Mouse (Mus musculus) intestine, embryonic 15.5 days (tissue): ENCODE results near the gene Ptpre. TPM values are rescaled to one million over a fixed set of nuclear protein-coding genes. Genes with fewer than 3 reads are reported as not detected.
"Not testable (repeated sequence)": the region's sequence is repeated elsewhere in the genome, so short reads cannot be mapped to it uniquely, and the experiment has no call there.

Source experiments
- ATAC-seq: fragments of 200-750 bp; cut with Nextera tagmentation; 2 replicates; pipeline ENCODE4 v1.8.0; 2017; ENCODE audit warnings: moderate TSS enrichment, moderate library complexity
- H3K27ac ChIP-seq: fragments of 300-500 bp; sonication (generic); 2 replicates; pipeline ENCODE4 v1.5.1; 2015; ENCODE audit warnings: mild to moderate bottlenecking, inconsistent platforms
- H3K27me3 ChIP-seq: fragments of 300-500 bp; sonication (generic); replicated peaks from 2 replicates; pipeline ENCODE4 v1.6.1; 2015; ENCODE audit warnings: inconsistent platforms
- H3K36me3 ChIP-seq: fragments of 300-500 bp; sonication (generic); 2 replicates; pipeline ENCODE4 v1.6.1; 2015; ENCODE audit warnings: inconsistent platforms
- H3K4me1 ChIP-seq: fragments of 300-500 bp; sonication (generic); replicated peaks from 2 replicates; pipeline ENCODE4 v1.6.1; 2015; ENCODE audit warnings: inconsistent platforms
- H3K4me2 ChIP-seq: fragments of 300-500 bp; sonication (generic); replicated peaks from 2 replicates; pipeline ENCODE4 v1.6.1; 2015; ENCODE audit warnings: mild to moderate bottlenecking, inconsistent platforms
- H3K4me3 ChIP-seq: fragments of 300-500 bp; sonication (generic); replicated peaks from 2 replicates; pipeline ENCODE4 v1.5.1; 2015; ENCODE audit warnings: inconsistent platforms
- H3K9ac ChIP-seq: fragments of 300-500 bp; sonication (generic); 2 replicates; pipeline ENCODE4 v1.6.1; 2015; ENCODE audit warnings: inconsistent platforms
- H3K9me3 ChIP-seq: fragments of 300-500 bp; sonication (generic); 2 replicates; pipeline ENCODE4 v1.6.1; 2016; ENCODE audit warnings: inconsistent platforms
- WGBS: fragments of 180-500 bp; shearing (Covaris S2); methylation state at CpG from one replicate; pipeline ENCODE4 v1.1.7; 2015; 5-methylcytosine and 5-hydroxymethylcytosine counted together
- polyA plus RNA-seq: library from polyadenylated mRNA; unstranded; fragments of >200 nt; fragmentation: Nextera tagmentation; extraction: Ambion mirVana; gene quantifications from 2 replicates; pipeline ENCODE4 v1.2.1, GENCODE M21; 2015

Gene Ptpre
- polyA plus RNA-seq, 1 experiment from 2014 or later, result 2.6 TPM

DNA sequence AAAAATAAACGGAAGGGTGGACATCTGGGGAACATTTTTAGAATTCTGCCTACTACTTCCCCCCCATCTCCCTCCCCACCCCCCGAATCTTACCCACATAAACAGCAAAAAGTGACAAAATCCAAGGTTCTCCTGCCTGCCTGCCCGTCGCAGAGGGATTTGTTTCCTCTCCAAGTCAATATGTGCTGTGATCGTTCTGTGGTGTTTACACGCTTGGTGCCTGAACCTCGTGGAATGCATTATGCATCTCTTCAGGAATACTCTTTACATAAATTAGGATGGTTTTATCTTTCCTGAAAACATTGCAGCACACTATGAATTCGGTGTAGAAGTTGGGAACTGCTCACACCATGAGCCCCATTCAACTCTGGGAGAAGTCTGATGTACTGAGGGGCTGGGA lies 26.7 kb downstream of the Ptpre start:
- 72% methylated on average over 8 of the region's 8 CpGs for whole genome bisulfite sequencing
- Histone ChIP-seq H3K4me3 (no peak overlapping the region), H3K9me3 (no peaks in the 10 kb centered on the region), H3K27ac (no peak overlapping the region), H3K4me1 (no peaks in the 10 kb centered on the region), H3K4me2 (no peak overlapping the region), H3K9ac (no peak overlapping the region), H3K36me3 (no peaks in the 10 kb centered on the region), H3K27me3 (no peaks in the 10 kb centered on the region)
- ATAC-seq, result no peak

DNA sequence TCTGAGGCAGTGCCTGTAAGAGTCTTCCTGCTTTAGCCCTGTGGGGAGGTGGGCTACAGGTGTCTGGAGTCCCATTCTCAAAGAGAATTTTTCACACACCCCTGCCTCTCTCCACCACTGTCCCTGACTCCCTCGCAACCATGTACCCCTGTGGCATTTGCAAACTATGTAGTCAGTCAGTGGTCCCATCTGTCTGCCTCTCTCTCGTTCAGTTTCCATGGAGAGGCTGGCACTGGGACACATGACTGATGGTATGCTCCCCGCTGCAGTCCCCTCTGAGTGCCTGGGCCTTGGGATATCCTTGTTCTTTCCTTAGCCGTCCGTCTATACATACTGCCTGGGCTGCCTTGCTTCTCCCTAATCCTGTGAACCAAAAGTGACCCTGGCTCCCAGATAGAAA lies 28.7 kb downstream of the Ptpre start:
- H3K27me3 ChIP-seq, result no peaks in the 10 kb centered on the region
- 82% methylated on average over 5 of the region's 5 CpGs for WGBS
- ATAC-seq, result no peak
- no peaks in the 10 kb centered on the region for H3K9me3 ChIP-seq
- no peak overlapping the region for H3K4me2 ChIP-seq
- H3K36me3 ChIP-seq, result no peaks in the 10 kb centered on the region
- no peak overlapping the region for H3K4me3 ChIP-seq
- no peak overlapping the region for H3K27ac ChIP-seq
- no peak overlapping the region for H3K9ac ChIP-seq
- no peaks in the 10 kb centered on the region for H3K4me1 ChIP-seq

DNA sequence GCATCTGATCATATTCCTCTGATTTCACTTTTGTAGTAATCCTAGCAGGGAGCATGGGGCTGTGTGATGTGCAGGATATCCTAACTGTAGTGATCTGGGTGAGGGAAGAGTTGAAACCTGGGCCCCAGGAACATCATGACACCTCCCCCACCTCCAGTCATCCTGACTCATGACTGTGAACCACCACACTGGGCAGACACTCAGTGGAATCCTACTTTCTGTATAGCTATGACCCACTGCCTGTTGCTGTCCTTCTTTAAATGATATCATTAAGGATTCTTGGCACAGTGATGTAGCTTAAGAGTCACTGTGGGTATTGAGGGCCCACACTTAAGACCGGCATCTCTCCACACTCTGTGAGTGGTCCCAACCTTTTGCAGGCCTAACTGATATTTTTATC lies 30.3 kb downstream of the Ptpre start:
- WGBS, result 76% methylated on average over 1 of the region's 1 CpGs
- no peak for ATAC-seq
- H3K4me2 ChIP-seq, result no peak overlapping the region
- no peaks in the 10 kb centered on the region for H3K36me3 ChIP-seq
- H3K4me3 ChIP-seq, result no peak overlapping the region
- H3K27me3 ChIP-seq, result no peaks in the 10 kb centered on the region
- H3K9me3 ChIP-seq, result no peaks in the 10 kb centered on the region
- no peak overlapping the region for H3K27ac ChIP-seq
- H3K4me1 ChIP-seq, result 0 out of 2 replicates have a peak, but pooled peaks cover 5% of the 10 kb centered on the region
- no peak overlapping the region for H3K9ac ChIP-seq

DNA sequence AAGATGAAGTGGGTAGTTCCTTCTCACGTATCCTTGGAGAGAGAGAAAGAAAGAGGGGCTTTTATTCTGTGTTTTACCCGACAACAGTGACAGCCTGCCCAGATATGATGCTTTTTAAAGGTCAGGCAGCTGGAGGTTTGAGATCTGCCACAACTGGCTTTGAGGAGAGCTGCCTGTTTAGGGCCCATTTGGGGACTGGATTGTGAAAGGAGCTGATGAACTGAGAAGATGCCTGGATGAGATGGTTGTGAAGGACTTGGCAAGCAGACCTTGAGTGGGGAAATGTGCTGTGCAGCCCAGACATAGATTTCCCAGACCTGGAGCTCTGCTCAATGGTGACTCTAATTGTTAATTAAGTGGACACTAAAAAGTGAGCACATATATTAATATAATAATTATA lies 31.3 kb downstream of the Ptpre start:
- Histone ChIP-seq H3K9me3 (no peaks in the 10 kb centered on the region), H3K27me3 (no peaks in the 10 kb centered on the region), H3K4me2 (no peak overlapping the region), H3K9ac (no peak overlapping the region), H3K36me3 (no peaks in the 10 kb centered on the region), H3K27ac (no peak overlapping the region), H3K4me1 (0 out of 2 replicates have a peak, but pooled peaks cover 5% of the 10 kb centered on the region), H3K4me3 (no peak overlapping the region)
- ATAC-seq, result no peak
- WGBS, result 69% methylated on average over 2 of the region's 2 CpGs

DNA sequence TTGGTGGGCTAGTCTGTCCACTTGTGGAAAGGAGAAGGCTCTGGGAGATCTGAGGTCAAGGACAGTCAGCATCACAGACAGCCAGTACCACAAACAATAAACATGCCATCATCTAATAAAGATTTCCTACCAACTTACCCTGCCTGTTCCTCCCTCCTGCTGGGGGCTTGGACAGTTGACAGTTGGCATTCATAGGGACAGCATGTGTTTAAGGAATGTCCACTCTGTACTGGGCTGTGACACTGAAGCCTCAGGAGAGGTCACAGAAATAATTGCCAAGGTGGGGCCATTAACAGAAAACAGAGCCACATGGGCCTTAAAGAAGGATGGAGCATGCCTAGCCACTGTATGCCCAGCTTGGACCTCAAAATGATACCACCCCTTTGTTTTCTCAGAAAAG lies 34.1 kb downstream of the Ptpre start:
- H3K4me1 ChIP-seq, result 0 out of 2 replicates have a peak, but pooled peaks cover 5% of the 10 kb centered on the region
- H3K36me3 ChIP-seq, result no peaks in the 10 kb centered on the region
- no peak overlapping the region for H3K9ac ChIP-seq
- no peak for ATAC-seq
- H3K4me2 ChIP-seq, result no peak overlapping the region
- H3K4me3 ChIP-seq, result no peak overlapping the region
- H3K27me3 ChIP-seq, result no peaks in the 10 kb centered on the region
- no peaks in the 10 kb centered on the region for H3K9me3 ChIP-seq
- H3K27ac ChIP-seq, result no peak overlapping the region

DNA sequence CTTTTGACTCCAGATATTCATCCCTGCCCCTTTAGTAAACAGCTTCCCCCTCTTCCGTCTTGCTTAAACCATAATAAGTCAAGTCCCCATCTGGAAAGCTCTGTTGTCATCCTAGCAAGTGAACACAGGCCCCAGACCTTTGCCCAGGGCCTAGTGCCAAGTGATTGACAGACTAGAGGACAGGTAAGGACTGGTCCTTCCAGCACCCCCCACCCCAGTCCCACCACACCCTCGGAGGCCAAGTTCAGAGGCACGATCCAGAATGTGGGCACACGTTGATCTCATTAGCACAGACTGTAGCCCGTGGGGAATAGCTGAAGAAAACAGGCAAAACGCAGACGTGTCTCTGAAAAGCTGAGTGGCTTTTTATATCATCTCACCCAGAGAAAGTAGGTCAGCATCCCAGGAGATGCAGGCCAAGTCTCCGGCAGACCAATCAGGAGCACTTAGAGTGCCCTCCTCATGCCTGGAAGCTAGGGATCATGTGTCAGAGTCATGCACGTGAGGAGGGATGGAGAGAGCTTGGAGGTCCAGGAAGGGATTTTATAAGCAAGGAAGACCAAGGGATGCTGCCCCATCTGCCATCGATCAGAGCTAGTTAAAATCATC lies 34.8 kb downstream of the Ptpre start:
- no peak overlapping the region for H3K4me2 ChIP-seq
- peak; percentile 41; the same call in 1 of the 2 replicates for ATAC-seq
- H3K4me1 ChIP-seq, result 0 out of 2 replicates have a peak, but pooled peaks cover 5% of the 10 kb centered on the region
- H3K9me3 ChIP-seq, result no peaks in the 10 kb centered on the region
- H3K9ac ChIP-seq, result no peak overlapping the region
- no peaks in the 10 kb centered on the region for H3K27me3 ChIP-seq
- H3K27ac ChIP-seq, result no peak overlapping the region
- no peaks in the 10 kb centered on the region for H3K36me3 ChIP-seq
- H3K4me3 ChIP-seq, result no peak overlapping the region
- 36% methylated on average over 10 of the region's 10 CpGs for WGBS

DNA sequence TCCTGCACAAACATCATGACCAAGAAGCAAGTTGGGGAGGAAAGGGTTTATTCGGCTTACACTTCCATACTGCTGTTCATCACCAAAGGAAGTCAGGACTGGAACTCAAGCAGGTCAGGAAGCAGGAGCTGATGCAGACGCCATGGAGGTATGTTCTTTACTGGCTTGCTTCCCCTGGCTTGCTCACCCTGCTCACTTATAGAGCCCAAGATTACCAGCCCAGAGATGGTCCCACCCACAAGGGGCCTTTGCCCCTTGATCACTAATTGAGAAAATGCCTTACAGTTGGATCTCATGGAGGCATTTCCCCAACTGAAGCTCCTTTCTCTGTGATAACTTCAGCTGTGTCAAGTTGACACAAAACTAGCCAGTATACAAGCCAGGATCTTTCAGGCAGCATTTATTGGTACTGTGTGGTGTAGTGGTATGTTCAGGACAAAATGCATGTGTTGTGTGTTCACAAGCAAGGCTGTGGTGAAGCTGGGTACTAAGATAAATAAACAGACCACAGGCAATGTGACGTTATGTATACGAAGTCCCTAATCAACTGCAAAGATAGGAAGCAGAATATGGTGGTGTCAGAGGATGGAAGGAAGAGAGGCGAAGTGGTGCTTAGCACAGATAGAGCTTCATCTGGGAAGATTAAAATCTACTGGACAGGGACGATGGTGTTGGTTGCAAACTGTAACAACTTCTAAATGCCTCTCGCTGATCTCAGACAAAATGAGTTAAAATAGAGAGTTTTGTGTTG lies 38.2 kb downstream of the Ptpre start:
- not testable (repeated sequence) for ATAC-seq, H3K4me2 ChIP-seq, H3K36me3 ChIP-seq, H3K9me3 ChIP-seq, H3K4me3 ChIP-seq, H3K9ac ChIP-seq, H3K4me1 ChIP-seq, H3K27ac ChIP-seq, H3K27me3 ChIP-seq
- WGBS, result 68% methylated on average over 7 of the region's 7 CpGs

DNA sequence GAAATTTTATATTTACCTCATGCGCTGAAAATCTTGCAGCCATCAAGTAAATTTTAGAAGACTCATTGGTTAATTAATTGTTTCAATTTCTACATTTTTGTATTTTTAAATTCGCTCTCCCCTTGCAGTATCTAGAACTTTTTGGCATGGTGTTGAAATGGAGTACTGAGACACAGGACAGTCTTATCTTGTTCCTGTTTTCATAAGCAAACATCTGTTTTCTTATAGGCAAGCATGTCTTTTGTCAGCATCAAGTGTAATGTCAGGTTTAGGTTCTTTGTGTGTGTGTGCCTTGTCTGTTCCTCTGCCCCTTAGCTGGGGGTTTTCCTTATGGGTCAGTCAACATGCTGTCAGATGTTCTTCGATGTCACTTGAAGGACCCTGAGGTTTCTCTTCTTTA lies 39.0 kb downstream of the Ptpre start:
- H3K4me3 ChIP-seq, result no peak overlapping the region
- no peak overlapping the region for H3K27ac ChIP-seq
- no peak overlapping the region for H3K9ac ChIP-seq
- no peak for ATAC-seq
- no peaks in the 10 kb centered on the region for H3K36me3 ChIP-seq
- 0 out of 2 replicates have a peak, but pooled peaks cover 5% of the 10 kb centered on the region for H3K4me1 ChIP-seq
- no peak overlapping the region for H3K4me2 ChIP-seq
- WGBS, result 90% methylated on average over 3 of the region's 3 CpGs
- no peaks in the 10 kb centered on the region for H3K9me3 ChIP-seq
- no peaks in the 10 kb centered on the region for H3K27me3 ChIP-seq

DNA sequence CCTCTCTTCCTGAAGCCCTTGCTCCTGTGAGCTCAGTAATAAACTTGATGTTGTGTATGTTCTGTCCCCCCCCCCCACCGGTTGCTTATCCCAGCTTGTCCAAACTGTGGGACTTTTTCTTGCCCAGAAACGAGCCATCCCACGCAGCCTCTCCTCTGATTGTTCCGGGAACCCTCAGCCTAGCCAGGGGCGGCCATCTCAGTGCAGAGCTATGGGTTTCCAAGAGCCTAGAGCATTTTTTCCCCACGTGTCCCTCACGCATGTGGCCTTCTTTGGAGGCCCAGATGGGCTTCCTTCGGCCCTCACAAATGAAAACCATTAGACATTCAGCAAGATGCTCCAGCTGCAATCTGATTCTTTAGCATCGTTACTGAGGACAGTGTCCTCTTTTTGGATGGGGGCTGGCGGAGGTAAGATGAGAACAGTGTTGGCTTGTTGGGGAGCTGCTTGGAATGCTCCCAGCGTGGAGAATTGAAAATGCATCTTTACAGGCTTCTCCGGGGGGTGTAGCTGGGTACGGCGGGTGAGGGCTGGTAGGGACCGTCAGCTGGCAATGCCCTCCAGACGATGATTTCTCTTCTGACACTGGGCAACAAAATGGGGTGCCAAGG lies 41.5 kb downstream of the Ptpre start:
- WGBS, result 78% methylated on average over 16 of the region's 16 CpGs
- H3K36me3 ChIP-seq, result no peaks in the 10 kb centered on the region
- no peaks in the 10 kb centered on the region for H3K9me3 ChIP-seq

DNA sequence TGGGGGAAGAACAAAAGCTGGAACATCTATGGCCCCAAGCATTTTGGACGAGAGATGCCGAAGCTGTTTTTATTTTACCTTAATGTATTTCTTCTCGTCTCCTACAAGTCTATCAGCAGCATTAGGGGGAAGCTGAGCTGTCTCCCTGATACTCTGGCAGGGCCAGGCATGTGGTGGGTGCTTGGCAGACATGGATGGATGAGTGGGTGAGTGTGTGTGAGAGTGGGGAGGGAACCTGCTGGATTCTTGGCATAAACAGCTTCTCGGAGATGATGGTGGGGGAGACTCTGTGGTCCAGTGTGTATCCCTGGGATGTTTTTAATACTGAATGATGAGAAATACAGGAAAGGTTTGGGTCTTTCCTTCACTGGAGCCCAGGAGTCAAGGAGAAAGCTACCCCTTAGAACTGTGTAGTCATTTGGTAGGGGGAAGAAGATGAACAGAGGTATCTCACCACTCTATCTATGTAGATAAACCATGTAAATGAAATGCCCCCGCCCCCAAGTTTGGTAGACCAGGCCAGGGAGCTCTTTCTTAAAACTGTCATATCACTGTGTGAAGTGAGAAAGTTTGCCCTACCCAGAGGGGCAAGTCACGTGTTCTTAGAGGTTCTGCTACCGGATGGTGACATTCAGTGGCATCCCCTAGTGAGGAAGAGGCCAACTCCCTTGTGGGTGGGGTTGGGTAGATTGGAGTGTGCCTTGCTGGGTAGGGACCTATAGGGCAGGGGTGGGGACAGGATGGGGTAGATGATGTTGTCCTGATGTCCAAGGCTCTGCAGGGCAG lies 43.2 kb downstream of the Ptpre start:
- H3K27ac ChIP-seq, result no peak overlapping the region
- no peaks in the 10 kb centered on the region for H3K36me3 ChIP-seq
- H3K27me3 ChIP-seq, result no peaks in the 10 kb centered on the region
- ATAC-seq, result no peak
- no peak overlapping the region for H3K9ac ChIP-seq
- no peak overlapping the region for H3K4me3 ChIP-seq
- no peaks in the 10 kb centered on the region for H3K9me3 ChIP-seq
- no peak overlapping the region for H3K4me2 ChIP-seq
- H3K4me1 ChIP-seq, result no peaks in the 10 kb centered on the region
- WGBS, result 73% methylated on average over 7 of the region's 7 CpGs

More for the DNA sequence above, 41.5 kb downstream of the Ptpre start:
- no peaks in the 10 kb centered on the region for H3K4me1 ChIP-seq
- H3K27me3 ChIP-seq, result no peaks in the 10 kb centered on the region
- no peak overlapping the region for H3K4me2 ChIP-seq
- H3K9ac ChIP-seq, result no peak overlapping the region
- no peak overlapping the region for H3K4me3 ChIP-seq
- H3K27ac ChIP-seq, result no peak overlapping the region
- no peak for ATAC-seq

DNA sequence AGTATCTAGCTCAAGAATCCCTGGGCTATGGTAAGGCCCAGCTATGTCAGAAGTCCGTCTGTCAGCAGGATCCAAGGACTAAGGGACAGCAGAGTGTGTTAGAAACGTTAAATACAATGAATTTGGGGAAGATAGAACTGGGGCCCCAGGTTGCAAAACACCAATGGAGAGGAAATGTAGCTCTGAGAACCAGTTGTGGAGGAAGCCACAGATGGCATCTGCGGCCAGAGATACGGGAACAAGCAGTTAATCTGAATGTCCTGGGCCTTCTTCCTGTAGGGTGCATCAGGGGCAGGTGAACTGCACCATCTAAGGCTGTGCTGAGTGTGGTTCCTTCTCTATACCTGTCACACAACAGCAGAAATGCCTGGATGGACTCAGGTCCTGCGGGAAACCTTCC lies 43.8 kb downstream of the Ptpre start:
- no peak overlapping the region for H3K9ac ChIP-seq
- no peaks in the 10 kb centered on the region for H3K4me1 ChIP-seq
- H3K36me3 ChIP-seq, result no peaks in the 10 kb centered on the region
- no peak overlapping the region for H3K27ac ChIP-seq
- WGBS, result 74% methylated on average over 5 of the region's 5 CpGs
- ATAC-seq, result no peak
- H3K4me2 ChIP-seq, result no peak overlapping the region
- no peaks in the 10 kb centered on the region for H3K27me3 ChIP-seq
- H3K9me3 ChIP-seq, result no peaks in the 10 kb centered on the region
- H3K4me3 ChIP-seq, result no peak overlapping the region

DNA sequence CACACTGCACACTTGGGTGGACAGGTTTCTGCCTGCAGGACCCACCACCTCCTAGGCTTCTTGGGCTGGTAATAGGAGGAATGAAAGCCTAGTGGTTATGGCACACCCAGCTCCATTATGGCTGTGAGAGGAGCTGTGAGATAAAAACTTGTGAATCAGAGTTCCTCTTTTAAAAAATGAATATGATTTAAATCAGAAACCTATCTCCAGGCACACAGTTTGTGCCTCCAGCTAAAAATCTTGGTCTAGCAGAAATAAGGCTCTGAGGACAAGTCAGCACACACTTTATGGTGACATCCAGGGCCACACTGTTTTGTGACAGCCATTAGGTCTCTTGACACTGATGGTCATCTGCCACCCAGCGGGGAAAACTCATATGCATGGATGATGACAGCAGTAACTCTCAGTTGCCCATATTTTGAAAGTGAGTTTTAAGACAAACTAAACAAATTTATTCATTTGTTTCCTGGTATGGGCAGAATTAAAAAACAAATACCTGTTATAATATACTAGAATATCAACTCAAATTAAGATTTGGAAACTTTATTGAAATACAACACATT lies 47.9 kb downstream of the Ptpre start:
- Histone ChIP-seq H3K9ac (no peak overlapping the region), H3K4me3 (no peak overlapping the region), H3K4me2 (no peak overlapping the region), H3K4me1 (0 out of 2 replicates have a peak, but pooled peaks cover 2% of the 10 kb centered on the region), H3K27ac (no peak overlapping the region), H3K27me3 (no peaks in the 10 kb centered on the region), H3K36me3 (no peaks in the 10 kb centered on the region), H3K9me3 (no peaks in the 10 kb centered on the region)
- WGBS, result 90% methylated on average over 1 of the region's 1 CpGs
- no peak for ATAC-seq
